27 mouse cellular contexts compared by ENCODE assay signal in the genomic region with DNA sequence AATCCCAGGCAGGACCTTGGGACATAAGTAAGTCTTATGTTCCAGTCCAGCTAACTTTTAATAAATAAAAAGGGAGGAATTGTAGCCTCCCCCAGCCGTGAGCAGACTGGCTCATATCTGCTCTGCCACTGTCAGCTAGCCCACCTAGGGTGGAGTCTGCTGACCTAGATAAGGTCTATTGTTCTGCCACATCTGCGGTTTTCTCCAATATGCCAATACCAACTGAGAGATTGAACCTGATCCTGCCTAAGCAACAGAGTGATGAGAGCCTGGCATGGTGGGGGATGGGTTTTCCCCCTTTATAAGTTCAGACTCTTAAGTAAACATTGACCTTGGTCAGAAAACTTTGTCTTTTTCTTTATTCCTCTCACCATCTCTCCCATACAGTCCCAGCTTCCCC.
DNase-seq lines count a peak whose midpoint lies in the region; ATAC-seq and TF ChIP-seq lines count a peak whose summit lies in the region.
"Had no signal": no experiment of that assay in that cellular context is flagged by ENCODE, and none has a peak within 500 bp of the region (broad histone marks: within the 10 kb centered on the region; RNA-seq: fewer than 3 reads in every experiment).

No protein-coding gene starts in this region.

- H3K9me3 ChIP-seq in liver, embryonic 11.5 days (ENCODE audit: control insufficient read depth, low read length): no peaks in the 10 kb centered on the region
- no peaks in the 10 kb centered on the region for H3K9me3 ChIP-seq in liver, embryonic 14.5 days (ENCODE audit: control insufficient read depth, low read length)
- H3K9me3 ChIP-seq: embryonic facial prominence, embryonic 13.5 days; embryonic facial prominence, embryonic 15.5 days; forebrain, embryonic 10.5 days; forebrain, embryonic 12.5 days had no signal

- H3K4me1 ChIP-seq in liver, embryonic 11.5 days (replicated peaks; ENCODE audit: control insufficient read depth, insufficient read depth, low read length): no peaks in the 10 kb centered on the region
- H3K4me1 ChIP-seq in liver, embryonic 14.5 days (replicated peaks; ENCODE audit: control insufficient read depth in 2 of 2, insufficient read depth in 2 of 2, low read length in 1 of 2): no peaks in the 10 kb centered on the region
- H3K4me1 ChIP-seq: embryonic facial prominence, embryonic 13.5 days; embryonic facial prominence, embryonic 15.5 days; forebrain, embryonic 10.5 days; forebrain, embryonic 12.5 days had no signal

- no peak overlapping the region for H3K27ac ChIP-seq in liver, embryonic 11.5 days (ENCODE audit: low read depth, low read length)
- no peak overlapping the region for H3K27ac ChIP-seq in liver, embryonic 14.5 days
- H3K27ac ChIP-seq: embryonic facial prominence, embryonic 13.5 days; embryonic facial prominence, embryonic 15.5 days; forebrain, embryonic 10.5 days; forebrain, embryonic 12.5 days had no signal

- 64% methylated on average over 2 of the region's 2 CpGs for WGBS in liver, embryonic 11.5 days
- whole genome bisulfite sequencing in liver, embryonic 14.5 days (ENCODE audit: insufficient replicate concordance): 30% methylated on average over 2 of the region's 2 CpGs

- DNase-seq in liver, embryonic 11.5 days (ENCODE audit: low spot score): no peak
- no peak for DNase-seq in liver
- DNase-seq in retina, postnatal 1 day: peak; percentile 5
- no peak for DNase-seq in retina, embryonic 14.5 days (ENCODE audit: low spot score)
- DNase-seq in MEL-GATA-1-ER (ENCODE audit: extremely low read depth, low read depth): peak; percentile 21
- DNase-seq in liver, embryonic 14.5 days (ENCODE audit: low read depth in 3 of 3, low spot score in 3 of 3): no peak
- DNase-seq in urinary bladder, postnatal 36 days (ENCODE audit: low spot score in 2 of 2): no peak
- no peak for DNase-seq in adipocyte (ENCODE audit: low spot score)
- DNase-seq: adrenal gland, adult 8-10 months; adrenal gland, postnatal 14 days; adrenal gland, postnatal 36 days; B cell, adult 2 months; cerebellum, adult 11-12 months; cerebellum, adult 2 months; cerebellum, adult 9-10 months; cerebellum, postnatal 10 days; cerebellum, postnatal 25 days; embryo, embryonic 11 days had no signal

- no peaks in the 10 kb centered on the region for H3K36me3 ChIP-seq in liver, embryonic 11.5 days (ENCODE audit: control insufficient read depth, insufficient read depth, low read length)
- no peaks in the 10 kb centered on the region for H3K36me3 ChIP-seq in liver, embryonic 14.5 days (replicated peaks; ENCODE audit: control insufficient read depth, insufficient read depth, low read depth)
- H3K36me3 ChIP-seq: embryonic facial prominence, embryonic 13.5 days; embryonic facial prominence, embryonic 15.5 days; forebrain, embryonic 10.5 days; forebrain, embryonic 12.5 days had no signal

- TF ChIP-seq EP300 in liver, embryonic 14.5 days (IDR thresholded peaks at IDR 0.05; ENCODE audit: low read depth): no peak

- no peak overlapping the region for H3K4me3 ChIP-seq in liver, embryonic 11.5 days (ENCODE audit: low read depth, low read length)
- no peak overlapping the region for H3K4me3 ChIP-seq in liver, embryonic 14.5 days (ENCODE audit: insufficient read depth in 1 of 2, low read depth in 2 of 2, low read length in 2 of 2)
- H3K4me3 ChIP-seq: embryonic facial prominence, embryonic 13.5 days; embryonic facial prominence, embryonic 15.5 days; erythroblast, embryonic 14.5 days; forebrain, embryonic 10.5 days; forebrain, embryonic 12.5 days had no signal

- H3K4me2 ChIP-seq in liver, embryonic 11.5 days: no peak overlapping the region
- no peak overlapping the region for H3K4me2 ChIP-seq in liver, embryonic 14.5 days (ENCODE audit: low read depth)
- H3K4me2 ChIP-seq: embryonic facial prominence, embryonic 13.5 days; embryonic facial prominence, embryonic 15.5 days; forebrain, embryonic 12.5 days had no signal

- peak; percentile 67 for ATAC-seq in liver, embryonic 11.5 days (replicated peaks; ENCODE audit: low FRiP score)
- peak; percentile 47; the same call in 1 of the 2 replicates for ATAC-seq in liver, embryonic 14.5 days (ENCODE audit: insufficient read depth)
- ATAC-seq: CD4-positive, CD25-positive, alpha-beta regulatory T cell, adult 4 months; forebrain, embryonic 14.5 days; forebrain, embryonic 16.5 days had no signal

- no peaks in the 10 kb centered on the region for H3K27me3 ChIP-seq in liver, embryonic 11.5 days (replicated peaks; ENCODE audit: control insufficient read depth, insufficient read depth, low read length)
- no peaks in the 10 kb centered on the region for H3K27me3 ChIP-seq in liver, embryonic 14.5 days (ENCODE audit: control insufficient read depth, insufficient read depth, low read length)
- H3K27me3 ChIP-seq: CH12.LX; embryonic facial prominence, embryonic 13.5 days; embryonic facial prominence, embryonic 15.5 days; forebrain, embryonic 12.5 days had no signal

- no peak for TF ChIP-seq CTCF in liver, embryonic 14.5 days (IDR thresholded peaks at IDR 0.05; ENCODE audit: low read depth)

- H3K9ac ChIP-seq in liver, embryonic 11.5 days (ENCODE audit: low read depth, low read length): no peak overlapping the region
- no peak overlapping the region for H3K9ac ChIP-seq in liver, embryonic 14.5 days (replicated peaks)
- H3K9ac ChIP-seq: embryonic facial prominence, embryonic 13.5 days; embryonic facial prominence, embryonic 15.5 days; forebrain, embryonic 12.5 days had no signal

Comparison
In these comparisons a context has a peak if more than half of its experiments do, and no peak if none do; other contexts are left out.
1. DNase-seq: peak in retina, postnatal 1 day (single experiment) and MEL-GATA-1-ER (single experiment); none in liver, embryonic 11.5 days (single experiment), liver (single experiment), retina, embryonic 14.5 days (single experiment), liver, embryonic 14.5 days (0 of 3), urinary bladder, postnatal 36 days (0 of 2) and adipocyte (single experiment).